ENCODE assay signal across 9 mouse cellular contexts in genomic region chr13:55135382-55135781, GRCm38 (mm10). TPM values are rescaled to one million over a fixed set of nuclear protein-coding genes. Genes with fewer than 3 reads are reported as not detected.
DNase-seq lines count a peak whose midpoint lies in the region; ATAC-seq lines count a peak whose summit lies in the region.
"Had no signal": no experiment of that assay in that cellular context is flagged by ENCODE, and none has a peak within 500 bp of the region (broad histone marks: within the 10 kb centered on the region; RNA-seq: fewer than 3 reads in every experiment).

No protein-coding gene starts in this region.

- H3K36me3 ChIP-seq in midbrain, embryonic 11.5 days (ENCODE audit: control insufficient read depth, insufficient read depth, low read length) = peaks cover 3% of the 10 kb centered on the region; the same call in 1 of the 2 replicates
- H3K36me3 ChIP-seq in midbrain, embryonic 16.5 days (ENCODE audit: control insufficient read depth, insufficient read depth, low read length) = peaks cover 15% of the 10 kb centered on the region
- peaks cover 3% of the 10 kb centered on the region for H3K36me3 ChIP-seq in embryonic facial prominence, embryonic 11.5 days (replicated peaks; ENCODE audit: control insufficient read depth, insufficient read depth, low read depth, low read length)

- no peak overlapping the region for H3K4me2 ChIP-seq in midbrain, embryonic 11.5 days
- no peak overlapping the region for H3K4me2 ChIP-seq in midbrain, embryonic 16.5 days (ENCODE audit: low read length)
- no peak overlapping the region for H3K4me2 ChIP-seq in embryonic facial prominence, embryonic 11.5 days (ENCODE audit: low read depth, low read length)
- H3K4me2 ChIP-seq: lung, embryonic 15.5 days had no signal

- 11% methylated on average over 5 of the region's 5 CpGs for WGBS in midbrain, embryonic 11.5 days
- 9% methylated on average over 5 of the region's 5 CpGs for WGBS in midbrain, embryonic 16.5 days
- WGBS in embryonic facial prominence, embryonic 11.5 days = 9% methylated on average over 5 of the region's 5 CpGs

- no peak overlapping the region for H3K4me3 ChIP-seq in midbrain, embryonic 11.5 days (ENCODE audit: low read depth, low read length)
- no peak overlapping the region for H3K4me3 ChIP-seq in midbrain, embryonic 16.5 days (ENCODE audit: low read depth, low read length)
- H3K4me3 ChIP-seq in embryonic facial prominence, embryonic 11.5 days (ENCODE audit: low read depth, low read length) = no peak overlapping the region
- H3K4me3 ChIP-seq: lung, embryonic 15.5 days had no signal

- no peaks in the 10 kb centered on the region for H3K4me1 ChIP-seq in midbrain, embryonic 11.5 days (ENCODE audit: control insufficient read depth, insufficient read depth, low read length)
- H3K4me1 ChIP-seq in midbrain, embryonic 16.5 days (ENCODE audit: control insufficient read depth, insufficient read depth, low read length) = no peaks in the 10 kb centered on the region
- no peaks in the 10 kb centered on the region for H3K4me1 ChIP-seq in embryonic facial prominence, embryonic 11.5 days (ENCODE audit: control insufficient read depth, insufficient read depth, low read length)

- no peaks in the 10 kb centered on the region for H3K27me3 ChIP-seq in midbrain, embryonic 11.5 days (ENCODE audit: control insufficient read depth, insufficient read depth, low read length)
- H3K27me3 ChIP-seq in midbrain, embryonic 16.5 days (ENCODE audit: control insufficient read depth, insufficient read depth, low read depth, low read length) = no peaks in the 10 kb centered on the region
- no peaks in the 10 kb centered on the region for H3K27me3 ChIP-seq in embryonic facial prominence, embryonic 11.5 days (ENCODE audit: control insufficient read depth, insufficient read depth, low read length)
- H3K27me3 ChIP-seq: lung, embryonic 15.5 days had no signal

- ATAC-seq in cerebellum, adult (ENCODE audit: insufficient number of reproducible peaks, low FRiP score, low TSS enrichment) = no peak
- ATAC-seq in midbrain, embryonic 11.5 days (ENCODE audit: low FRiP score) = no peak
- ATAC-seq in midbrain, embryonic 16.5 days = no peak
- ATAC-seq in embryonic facial prominence, embryonic 11.5 days (replicated peaks; ENCODE audit: insufficient number of reproducible peaks, low FRiP score, low TSS enrichment, low read depth) = no peak

- intact Hi-C loops in left cerebral cortex, postnatal 25 days (cut with DNase I) = loop anchor here (5.0 kb wide), 1 partner anchor 42 kb away; no protein-coding TSS in a partner anchor

- no peaks in the 10 kb centered on the region for H3K9me3 ChIP-seq in midbrain, embryonic 11.5 days (ENCODE audit: control insufficient read depth, low read length)
- H3K9me3 ChIP-seq in midbrain, embryonic 16.5 days (replicated peaks; ENCODE audit: control insufficient read depth, low read length, poor library complexity, severe bottlenecking) = no peaks in the 10 kb centered on the region
- H3K9me3 ChIP-seq in embryonic facial prominence, embryonic 11.5 days (replicated peaks; ENCODE audit: control insufficient read depth, low read length) = no peaks in the 10 kb centered on the region
- H3K9me3 ChIP-seq: lung, embryonic 15.5 days had no signal

- peak; percentile 17 for DNase-seq in cerebellum, adult 9-10 months
- peak; percentile 89 for DNase-seq in midbrain, embryonic 11.5 days (ENCODE audit: low spot score, missing footprints)
- DNase-seq in embryonic facial prominence, embryonic 11.5 days (ENCODE audit: low spot score) = peak; percentile 40
- peak; percentile 24 for DNase-seq in mesoderm, embryonic 11.5 days (ENCODE audit: low read depth, low spot score)
- no peak for DNase-seq in spleen, adult 12 weeks (ENCODE audit: low spot score)
- no peak for DNase-seq in left cerebral cortex, postnatal 25 days (ENCODE audit: low spot score in 2 of 2)

- H3K9ac ChIP-seq in midbrain, embryonic 11.5 days (ENCODE audit: low read length) = no peak overlapping the region
- no peak overlapping the region for H3K9ac ChIP-seq in midbrain, embryonic 16.5 days (ENCODE audit: low read depth, low read length)
- H3K9ac ChIP-seq in embryonic facial prominence, embryonic 11.5 days (replicated peaks; ENCODE audit: low read length) = no peak overlapping the region
- H3K9ac ChIP-seq: lung, embryonic 15.5 days had no signal

- H3K27ac ChIP-seq in midbrain, embryonic 11.5 days (ENCODE audit: low read depth, low read length) = no peak overlapping the region
- H3K27ac ChIP-seq in midbrain, embryonic 16.5 days (ENCODE audit: low read length) = no peak overlapping the region
- H3K27ac ChIP-seq in embryonic facial prominence, embryonic 11.5 days (replicated peaks; ENCODE audit: low read depth, low read length) = no peak overlapping the region
- H3K27ac ChIP-seq: lung, embryonic 15.5 days had no signal

RNA-seq across cellular contexts. Expression of gene Gm17617, which starts 2.0 kb away (rescaled TPM):
- not detected in 2 replicates for polyA plus RNA-seq in midbrain, embryonic 11.5 days (2014; fragmentation: Nextera tagmentation; extraction: Ambion mirVana)
- polyA plus RNA-seq in midbrain, embryonic 16.5 days (2015; fragmentation: Nextera tagmentation; extraction: Ambion mirVana) = not detected in 2 replicates
- polyA plus RNA-seq in embryonic facial prominence, embryonic 11.5 days (2014; fragmentation: Nextera tagmentation; extraction: Ambion mirVana) = not detected in 2 replicates
- not detected for total RNA-seq in left cerebral cortex, postnatal 25 days (2021)
- polyA plus RNA-seq: lung, embryonic 15.5 days had no signal

RNA-seq across cellular contexts. Expression of gene Fgfr4, which starts 17.1 kb away (rescaled TPM):
- polyA plus RNA-seq in midbrain, embryonic 11.5 days (2014; fragmentation: Nextera tagmentation; extraction: Ambion mirVana) = 0.18 and 0.33 TPM in 2 replicates
- 0.60 and 0.82 TPM in 2 replicates for polyA plus RNA-seq in midbrain, embryonic 16.5 days (2015; fragmentation: Nextera tagmentation; extraction: Ambion mirVana)
- 1.4 and 1.6 TPM in 2 replicates for polyA plus RNA-seq in embryonic facial prominence, embryonic 11.5 days (2014; fragmentation: Nextera tagmentation; extraction: Ambion mirVana)
- total RNA-seq in left cerebral cortex, postnatal 25 days (2021) = under 1 TPM; 0.21 to 0.27 TPM

RNA-seq across cellular contexts. Expression of gene Zfp346, which starts 30.3 kb away (rescaled TPM):
- polyA plus RNA-seq in midbrain, embryonic 11.5 days (2014; fragmentation: Nextera tagmentation; extraction: Ambion mirVana) = 18.8 and 19.7 TPM in 2 replicates
- polyA plus RNA-seq in midbrain, embryonic 16.5 days (2015; fragmentation: Nextera tagmentation; extraction: Ambion mirVana) = 29.5 and 32.2 TPM in 2 replicates
- 19.0 and 19.6 TPM in 2 replicates for polyA plus RNA-seq in embryonic facial prominence, embryonic 11.5 days (2014; fragmentation: Nextera tagmentation; extraction: Ambion mirVana)
- 10 to 100 TPM; 38.2 to 40.0 TPM for total RNA-seq in left cerebral cortex, postnatal 25 days (2021)

RNA-seq across cellular contexts. Expression of gene Uimc1, which starts 35.3 kb away (rescaled TPM):
- polyA plus RNA-seq in midbrain, embryonic 11.5 days (2014; fragmentation: Nextera tagmentation; extraction: Ambion mirVana) = 26.7 and 29.0 TPM in 2 replicates
- polyA plus RNA-seq in midbrain, embryonic 16.5 days (2015; fragmentation: Nextera tagmentation; extraction: Ambion mirVana) = 20.3 and 20.8 TPM in 2 replicates
- polyA plus RNA-seq in embryonic facial prominence, embryonic 11.5 days (2014; fragmentation: Nextera tagmentation; extraction: Ambion mirVana) = 26.2 and 35.1 TPM in 2 replicates
- total RNA-seq in left cerebral cortex, postnatal 25 days (2021) = 10 to 100 TPM; 14.4 to 19.2 TPM

Comparison
In these comparisons a context has a peak if more than half of its experiments do, and no peak if none do; other contexts are left out.
1. DNase-seq: peak in cerebellum, adult 9-10 months (single experiment), midbrain, embryonic 11.5 days (single experiment), embryonic facial prominence, embryonic 11.5 days (single experiment) and mesoderm, embryonic 11.5 days (single experiment); none in spleen, adult 12 weeks (single experiment) and left cerebral cortex, postnatal 25 days (0 of 2).